Mouse (Mus musculus) layer of hippocampus, adult 9-10 months (tissue): ENCODE data around the gene Scube2.

Experiments used
- DNase-seq: peaks from one replicate; pipeline ENCODE4 v3.0.0; 2022; ENCODE audit warnings: low spot score

Scube2 gene

DNA sequence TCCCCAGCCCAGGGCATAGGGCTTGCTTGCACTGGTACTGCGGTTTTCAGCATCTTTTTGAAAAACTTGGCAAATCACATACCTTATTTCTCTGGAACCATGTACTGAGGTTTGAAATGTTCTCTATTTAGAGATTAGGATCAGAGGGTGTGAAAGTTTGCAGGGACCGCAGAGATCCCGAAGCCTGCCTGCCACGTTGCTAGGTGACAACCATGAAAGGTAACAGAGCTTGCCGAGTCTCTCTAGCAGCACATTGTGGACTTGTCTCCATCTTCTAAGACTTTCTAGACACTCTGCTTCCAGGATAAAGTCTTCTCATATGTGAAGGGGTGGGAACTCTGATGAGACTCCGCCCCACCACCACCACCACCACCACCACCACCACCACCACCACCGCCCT, 13.5 kb downstream of the Scube2 start:
- DNase-seq: no peak

DNA sequence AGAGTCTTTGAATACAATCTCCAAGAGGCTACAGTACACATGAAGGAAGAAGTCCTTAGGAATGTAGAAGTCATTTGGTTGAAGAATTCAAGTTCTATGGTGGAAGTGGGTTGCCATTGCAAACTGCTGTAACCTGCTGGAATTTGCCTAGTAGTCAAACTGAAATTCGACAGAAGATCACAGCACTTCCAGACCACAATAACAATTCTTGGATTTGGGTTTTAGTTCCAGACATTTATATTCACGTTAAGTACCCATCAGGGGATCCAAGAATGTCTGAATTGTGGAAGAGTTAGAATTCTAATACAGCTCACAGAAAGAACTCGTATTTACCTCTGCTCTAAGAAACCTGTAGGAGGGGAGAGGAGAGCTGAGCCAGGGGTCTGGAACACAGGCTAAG, 14.9 kb downstream of the Scube2 start:
- no peak for DNase-seq

- no peak for DNase-seq
Measured at GRCm38 (mm10) chr7:109849750-109850434, 15.6 kb downstream of the Scube2 start.

DNA sequence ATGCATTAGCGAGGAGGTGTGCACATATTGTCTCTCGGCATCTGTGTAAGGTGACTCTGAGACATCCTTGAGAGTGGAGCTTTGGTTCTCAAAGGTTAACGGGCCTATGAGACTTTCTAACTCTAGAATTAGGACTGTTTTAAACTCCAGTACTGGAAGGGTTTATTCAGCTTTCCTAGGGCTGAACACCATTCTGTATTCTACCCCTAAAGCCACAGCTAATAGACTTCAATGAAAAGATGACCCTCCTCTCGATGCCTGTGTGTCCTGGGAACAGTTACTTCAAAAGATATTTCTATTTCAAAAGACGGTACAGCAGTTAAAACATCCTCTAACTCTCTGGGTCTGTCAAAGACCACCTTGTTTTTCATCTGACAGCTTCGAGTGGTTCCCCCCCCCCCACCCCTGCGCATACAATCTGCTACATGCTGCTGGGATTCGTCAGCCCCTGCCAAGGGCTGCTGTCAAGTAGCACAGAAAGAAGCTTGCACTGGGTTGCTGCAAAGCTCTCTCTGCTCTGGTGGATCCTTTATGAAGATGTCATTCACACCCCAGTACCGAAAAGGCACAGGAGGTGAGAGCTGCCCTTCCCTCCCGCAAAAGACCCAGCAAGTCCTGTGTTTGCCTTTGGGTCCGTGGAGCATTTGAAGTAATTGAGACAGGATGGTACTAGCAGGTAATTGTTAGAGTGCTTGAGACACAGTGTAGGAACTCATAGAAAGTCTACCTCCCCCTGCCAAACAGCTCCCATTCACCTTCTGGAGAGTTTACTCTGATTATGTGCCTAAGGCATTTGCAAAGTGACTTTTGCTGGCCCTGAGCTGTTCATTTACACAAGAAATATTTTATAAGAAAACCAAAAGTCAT, 16.4 kb downstream of the Scube2 start:
- DNase-seq: no peak

GRCm38 (mm10) chr7:109844100-109844499, 21.4 kb downstream of the Scube2 start:
- DNase-seq: no peak

- peak; percentile 20 for DNase-seq
Measured at GRCm38 (mm10) chr7:109841618-109842418, 23.7 kb downstream of the Scube2 start.

DNA sequence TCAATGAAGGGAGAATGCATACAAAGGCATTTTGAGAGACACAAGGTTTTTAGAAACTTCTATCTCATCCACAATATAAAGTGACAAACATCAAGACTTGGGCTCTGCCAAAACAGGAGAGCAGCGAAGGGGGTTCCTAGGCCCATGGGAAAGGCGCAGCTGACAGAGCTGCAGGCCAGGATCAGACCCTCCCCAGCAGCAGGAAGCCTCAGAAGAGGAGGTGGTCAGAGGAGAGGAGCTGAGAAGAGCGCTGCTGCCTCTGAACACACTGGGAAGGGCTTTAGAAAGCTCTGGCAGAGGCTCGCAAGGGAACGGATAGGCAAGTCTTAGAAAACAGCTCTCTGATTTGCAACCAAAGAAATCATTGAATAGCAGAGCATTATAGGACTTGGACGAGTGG, 24.4 kb downstream of the Scube2 start:
- no peak for DNase-seq

- DNase-seq: no peak
Measured at GRCm38 (mm10) chr7:109838613-109839012, 26.9 kb downstream of the Scube2 start.

DNA sequence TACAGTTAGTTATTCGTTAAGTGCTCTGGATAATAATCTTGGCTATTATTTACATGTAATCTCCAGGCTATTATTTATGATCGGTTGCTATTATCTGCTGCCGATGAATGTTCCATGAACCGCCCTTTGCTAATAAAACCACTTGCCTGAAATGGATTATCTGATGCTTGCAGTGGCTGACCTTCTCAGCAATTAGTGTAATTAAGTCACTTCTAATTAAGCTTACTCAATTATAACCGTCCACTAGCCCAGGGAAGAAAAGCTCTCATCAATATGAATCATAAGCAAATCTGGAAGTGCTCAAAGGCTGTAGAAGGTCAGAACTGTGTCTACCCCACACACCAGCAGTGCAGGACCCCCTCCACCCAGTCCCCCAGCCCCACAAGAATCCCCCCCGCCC, 27.8 kb downstream of the Scube2 start:
- DNase-seq: no peak

GRCm38 (mm10) chr7:109834894-109835293, 30.6 kb downstream of the Scube2 start:
- DNase-seq: no peak

DNA sequence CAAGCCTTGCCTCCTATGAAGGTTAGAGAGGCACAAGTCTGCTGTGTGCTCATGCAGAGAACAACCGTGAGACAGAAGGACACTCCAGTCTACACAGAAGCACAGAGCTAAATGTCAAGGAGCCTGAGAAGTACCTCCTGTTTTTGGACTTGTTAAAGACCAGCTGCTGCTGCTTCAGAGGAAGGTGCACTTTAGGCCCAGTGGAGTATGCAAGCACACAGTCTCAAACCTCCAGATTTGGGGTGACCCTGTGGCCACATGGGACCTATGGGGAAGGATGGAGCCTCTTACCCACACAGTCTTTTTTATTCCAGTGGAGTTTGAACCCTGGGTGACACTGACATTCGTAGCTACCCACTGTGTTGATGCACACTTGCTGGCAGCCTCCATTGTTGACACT, 34.1 kb downstream of the Scube2 start:
- no peak for DNase-seq

DNA sequence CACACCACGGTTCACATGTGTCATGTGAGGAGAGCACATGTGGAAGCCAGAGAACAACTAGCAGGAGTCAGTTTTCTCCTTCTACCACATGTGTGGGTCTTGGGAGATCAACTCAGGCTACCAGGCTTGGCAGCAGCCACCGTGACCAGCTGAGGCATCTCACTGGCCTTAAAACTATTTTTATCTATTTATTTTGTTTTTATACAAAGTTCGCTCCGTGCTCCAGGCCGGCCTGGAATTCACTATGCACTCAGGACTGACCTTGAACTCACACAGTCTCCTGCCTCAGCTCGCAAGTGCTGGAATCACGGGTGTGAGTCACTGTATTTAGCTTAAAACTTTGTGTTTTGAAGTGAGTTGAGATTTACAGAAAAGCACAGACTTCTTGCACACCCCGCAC, 38.6 kb downstream of the Scube2 start:
- no peak for DNase-seq

DNA sequence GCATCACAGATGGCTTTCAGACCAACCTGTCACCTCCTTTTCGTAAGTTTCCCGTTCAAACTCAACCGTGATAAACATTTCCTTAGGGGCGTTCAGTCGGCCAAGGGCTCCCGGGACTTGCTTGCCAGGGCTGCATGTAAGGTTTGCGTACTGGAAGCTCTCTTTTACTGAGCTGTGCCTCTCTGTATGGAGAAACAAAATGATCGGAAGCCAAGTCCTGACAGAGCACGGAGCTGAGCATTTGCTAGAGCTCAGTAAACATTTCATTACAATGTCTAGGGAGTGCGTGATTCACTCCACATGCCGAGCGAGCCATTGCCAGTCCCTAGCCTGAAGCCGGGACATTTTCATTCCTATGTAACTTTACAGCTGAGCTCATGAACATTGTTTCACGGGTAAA, 40.2 kb downstream of the Scube2 start:
- no peak for DNase-seq

DNA sequence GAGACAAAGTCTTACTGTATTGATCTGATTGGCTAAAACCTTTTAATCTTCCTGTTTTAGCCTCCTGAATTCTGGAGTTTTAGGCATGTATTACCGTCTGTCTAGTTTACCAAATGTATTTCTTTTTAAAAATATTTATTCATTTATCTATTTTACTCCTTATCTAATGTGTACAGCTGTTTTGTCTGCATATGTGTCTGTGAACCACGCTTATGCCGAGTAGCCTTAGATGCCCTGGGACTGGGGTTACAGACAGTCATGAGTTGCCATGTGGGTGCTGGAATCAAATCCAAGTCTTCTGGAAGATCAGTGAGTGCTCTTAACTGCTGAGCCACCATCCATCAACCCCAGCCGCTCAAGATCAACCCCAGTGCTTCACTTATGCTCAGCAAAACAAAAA, 46.9 kb downstream of the Scube2 start:
- DNase-seq: no peak

DNA sequence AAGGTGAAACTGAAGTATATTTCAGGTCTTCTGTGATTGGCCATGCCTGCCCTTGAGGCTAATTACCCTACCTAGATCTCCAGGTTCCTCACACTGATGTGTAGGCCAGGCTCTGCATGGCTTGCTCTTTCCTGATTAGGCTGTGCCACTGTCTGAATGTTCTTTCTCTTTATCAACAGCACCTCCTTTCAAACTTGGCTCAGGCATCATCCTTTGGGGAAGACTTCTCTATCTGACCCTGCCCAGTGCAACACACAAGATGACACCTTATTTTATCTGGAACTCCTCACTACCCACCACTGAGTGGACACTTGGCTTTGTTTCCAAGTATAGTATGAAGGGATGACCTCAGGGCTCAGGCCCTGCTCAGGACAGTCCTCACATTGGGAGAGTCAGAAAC, 47.5 kb downstream of the Scube2 start:
- DNase-seq: no peak

GRCm38 (mm10) chr7:109813330-109814140, 51.9 kb downstream of the Scube2 start:
- no peak for DNase-seq

DNA sequence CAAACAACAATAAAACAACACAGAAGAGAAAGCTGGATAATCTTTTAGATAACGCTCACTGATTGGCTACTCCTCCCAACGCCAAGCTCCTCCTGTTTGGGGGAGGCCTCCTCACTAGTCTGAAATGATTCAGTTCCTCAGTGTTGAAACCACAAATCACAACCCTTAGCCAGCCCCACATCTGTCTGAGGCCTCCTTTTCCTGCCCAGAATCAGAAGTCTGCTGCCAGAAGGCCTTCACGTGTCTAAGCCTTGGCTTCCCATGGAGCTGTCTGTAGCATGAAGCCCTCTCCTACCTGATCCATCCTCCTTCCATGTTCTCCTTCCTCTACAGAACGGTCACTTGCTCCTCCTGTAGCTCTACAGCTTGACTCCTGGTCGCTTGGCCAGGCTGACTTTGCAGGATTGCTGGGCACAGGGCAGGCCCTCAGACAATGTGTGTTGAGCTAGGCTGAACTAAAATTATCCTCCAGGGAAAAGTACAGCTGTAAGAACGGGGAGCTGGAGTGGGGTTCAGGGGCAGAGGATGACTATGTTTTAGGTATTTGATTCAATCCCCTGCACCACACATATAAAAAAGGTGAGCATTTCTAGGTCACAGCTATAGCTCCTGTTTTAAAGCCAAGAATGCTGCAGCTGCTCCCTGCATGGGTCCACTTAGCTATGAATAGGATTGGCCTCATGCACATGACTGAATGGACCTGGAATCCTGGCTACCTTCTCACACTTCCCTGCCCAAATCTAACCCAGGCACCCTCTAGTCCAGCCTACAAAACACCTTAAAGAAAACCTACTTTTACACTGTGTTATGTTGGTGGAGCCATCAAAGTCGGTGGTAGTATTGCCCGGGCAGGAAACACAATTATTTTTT, 57.6 kb downstream of the Scube2 start:
- DNase-seq: no peak

- no peak for DNase-seq
Measured at GRCm38 (mm10) chr7:109804843-109805242, 60.6 kb downstream of the Scube2 start.

GRCm38 (mm10) chr7:109804355-109804754, 61.1 kb downstream of the Scube2 start:
- DNase-seq: no peak

- DNase-seq: no peak
Measured at GRCm38 (mm10) chr7:109803516-109803915, 62.0 kb downstream of the Scube2 start.

- DNase-seq: no peak
Measured at GRCm38 (mm10) chr7:109800626-109801025, 64.9 kb downstream of the Scube2 start.
